Mouse (Mus musculus) cerebellum, adult 9-10 months (tissue): ENCODE measurements around the gene Kremen1.
A peak's percentile ranks its signal among the peaks of the same experiment; 100 is the strongest.

Experiments used
- DNase-seq: peaks from one replicate; pipeline ENCODE4 v3.0.0; 2022

Kremen1 gene

GRCm38 (mm10) chr11:5164310-5164709, 97.0 kb downstream of the Kremen1 start:
- DNase-seq = no peak

- no peak for DNase-seq
These were observed 97.9 kb downstream of the Kremen1 start for GRCm38 (mm10) chr11:5163421-5163820.

- DNase-seq = no peak
These were observed 100.5 kb downstream of the Kremen1 start for GRCm38 (mm10) chr11:5160722-5161485.

- DNase-seq = no peak
These were observed 103.3 kb downstream of the Kremen1 start for GRCm38 (mm10) chr11:5158056-5158455.

- DNase-seq = peak; percentile 77
These were observed 106.2 kb downstream of the Kremen1 start for GRCm38 (mm10) chr11:5154961-5155805.

GRCm38 (mm10) chr11:5151680-5152337, 109.5 kb downstream of the Kremen1 start, which contains the start of gene Emid1:
Gene Emid1 (minus strand): TSS chr11:5152257.
- DNase-seq = no peak

GRCm38 (mm10) chr11:5151247-5151630, 110.1 kb downstream of the Kremen1 start:
- no peak for DNase-seq

GRCm38 (mm10) chr11:5150416-5151246, 110.7 kb downstream of the Kremen1 start:
- no peak for DNase-seq

- DNase-seq = no peak
These were observed 111.4 kb downstream of the Kremen1 start for GRCm38 (mm10) chr11:5149955-5150354.

GRCm38 (mm10) chr11:5149249-5149648, 112.1 kb downstream of the Kremen1 start:
- DNase-seq = no peak

- DNase-seq = no peak
These were observed 115.8 kb downstream of the Kremen1 start for GRCm38 (mm10) chr11:5145600-5145999.

GRCm38 (mm10) chr11:5141965-5142364, 119.4 kb downstream of the Kremen1 start:
- DNase-seq = no peak
